40 mouse cellular contexts compared by ENCODE assay signal in genomic region chr4:134302084-134302483, GRCm38 (mm10). TPM values are rescaled to one million over a fixed set of nuclear protein-coding genes. Genes with fewer than 3 reads are reported as not detected.
DNase-seq lines count a peak whose midpoint lies in the region; ATAC-seq lines count a peak whose summit lies in the region.
"Had no signal": no experiment of that assay in that cellular context is flagged by ENCODE, and none has a peak within 500 bp of the region (broad histone marks: within the 10 kb centered on the region; RNA-seq: fewer than 3 reads in every experiment).

No protein-coding gene starts in this region.

- no peak overlapping the region for H3K4me3 ChIP-seq in embryonic facial prominence, embryonic 15.5 days (replicated peaks)
- no peak overlapping the region for H3K4me3 ChIP-seq in embryonic facial prominence, embryonic 10.5 days
- H3K4me3 ChIP-seq in heart, embryonic 11.5 days (ENCODE audit: low read depth, low read length) = no peak overlapping the region
- no peak overlapping the region for H3K4me3 ChIP-seq in heart, embryonic 16.5 days (ENCODE audit: low read length)
- H3K4me3 ChIP-seq: forebrain, embryonic 12.5 days; layer of hippocampus, adult 2 months; left cerebral cortex, adult 2 months; limb, embryonic 13.5 days; lung, embryonic 15.5 days had no signal

- no peak overlapping the region for H3K9ac ChIP-seq in embryonic facial prominence, embryonic 15.5 days
- H3K9ac ChIP-seq in heart, embryonic 11.5 days (ENCODE audit: low read depth, low read length) = no peak overlapping the region
- H3K9ac ChIP-seq in heart, embryonic 16.5 days (ENCODE audit: low read length) = no peak overlapping the region; the same call in 1 of the 2 replicates
- H3K9ac ChIP-seq: forebrain, embryonic 12.5 days; forebrain, postnatal 0 days; limb, embryonic 13.5 days; lung, embryonic 15.5 days had no signal

- H3K4me1 ChIP-seq in embryonic facial prominence, embryonic 15.5 days = peaks cover 6% of the 10 kb centered on the region
- H3K4me1 ChIP-seq in embryonic facial prominence, embryonic 10.5 days = peaks cover 7% of the 10 kb centered on the region
- peaks cover 20% of the 10 kb centered on the region for H3K4me1 ChIP-seq in heart, embryonic 11.5 days (ENCODE audit: control insufficient read depth, insufficient read depth, low read length)
- peaks cover 42% of the 10 kb centered on the region for H3K4me1 ChIP-seq in heart, embryonic 16.5 days (ENCODE audit: control insufficient read depth, insufficient read depth, low read length)

- 0 out of 2 replicates have a peak, but pooled peaks have one; percentile 43 for ATAC-seq in embryonic facial prominence, embryonic 15.5 days (ENCODE audit: insufficient number of reproducible peaks, low FRiP score, low TSS enrichment, low read depth)
- no peak for ATAC-seq in heart, embryonic 11.5 days (replicated peaks; ENCODE audit: insufficient number of reproducible peaks, low FRiP score, low TSS enrichment)
- ATAC-seq in heart, embryonic 16.5 days (replicated peaks; ENCODE audit: extremely low read depth, insufficient read depth, low FRiP score) = no peak
- ATAC-seq: forebrain, postnatal 0 days; hindbrain, embryonic 16.5 days; midbrain, embryonic 16.5 days had no signal

- WGBS in embryonic facial prominence, embryonic 15.5 days = 70% methylated on average over 5 of the region's 5 CpGs
- WGBS in embryonic facial prominence, embryonic 10.5 days = 81% methylated on average over 5 of the region's 5 CpGs
- WGBS in heart, embryonic 11.5 days (ENCODE audit: insufficient replicate concordance) = 60% methylated on average over 5 of the region's 5 CpGs
- 56% methylated on average over 5 of the region's 5 CpGs for WGBS in heart, embryonic 16.5 days

- no peaks in the 10 kb centered on the region for H3K36me3 ChIP-seq in embryonic facial prominence, embryonic 15.5 days
- no peaks in the 10 kb centered on the region for H3K36me3 ChIP-seq in embryonic facial prominence, embryonic 10.5 days (replicated peaks)
- H3K36me3 ChIP-seq in heart, embryonic 11.5 days (ENCODE audit: control insufficient read depth, insufficient read depth, low read length) = no peaks in the 10 kb centered on the region
- H3K36me3 ChIP-seq in heart, embryonic 16.5 days (ENCODE audit: control insufficient read depth, insufficient read depth) = no peaks in the 10 kb centered on the region
- H3K36me3 ChIP-seq: forebrain, embryonic 12.5 days; limb, embryonic 13.5 days; lung, embryonic 15.5 days had no signal

- H3K9me3 ChIP-seq in embryonic facial prominence, embryonic 15.5 days (replicated peaks) = no peaks in the 10 kb centered on the region
- H3K9me3 ChIP-seq in embryonic facial prominence, embryonic 10.5 days = no peaks in the 10 kb centered on the region
- H3K9me3 ChIP-seq in heart, embryonic 11.5 days (replicated peaks; ENCODE audit: control insufficient read depth, low read length) = no peaks in the 10 kb centered on the region
- no peaks in the 10 kb centered on the region for H3K9me3 ChIP-seq in heart, embryonic 16.5 days (replicated peaks; ENCODE audit: control insufficient read depth, low read length)
- H3K9me3 ChIP-seq: forebrain, embryonic 12.5 days; limb, embryonic 13.5 days; lung, embryonic 15.5 days had no signal

- H3K27ac ChIP-seq in embryonic facial prominence, embryonic 15.5 days (replicated peaks) = no peak overlapping the region
- H3K27ac ChIP-seq in embryonic facial prominence, embryonic 10.5 days (replicated peaks) = no peak overlapping the region
- H3K27ac ChIP-seq in heart, embryonic 11.5 days (ENCODE audit: low read depth, low read length) = peak overlapping the region; percentile 2; the same call in 1 of the 2 replicates
- peak overlapping the region; percentile 72 for H3K27ac ChIP-seq in heart, embryonic 16.5 days (ENCODE audit: low read length)
- H3K27ac ChIP-seq: forebrain, embryonic 12.5 days; layer of hippocampus, adult 2 months; left cerebral cortex, adult 2 months; limb, embryonic 13.5 days; lung, embryonic 15.5 days; stomach, postnatal 0 days had no signal

- intact Hi-C loops in heart, postnatal 25 days (cut with DNase I) = no loop called here

- no peak overlapping the region for H3K4me2 ChIP-seq in embryonic facial prominence, embryonic 15.5 days (replicated peaks)
- H3K4me2 ChIP-seq in heart, embryonic 11.5 days = no peak overlapping the region
- H3K4me2 ChIP-seq in heart, embryonic 16.5 days (ENCODE audit: low read depth, low read length) = no peak overlapping the region
- H3K4me2 ChIP-seq: forebrain, embryonic 12.5 days; limb, embryonic 13.5 days; liver, embryonic 11.5 days; lung, embryonic 15.5 days; midbrain, embryonic 11.5 days had no signal

- H3K27me3 ChIP-seq in embryonic facial prominence, embryonic 15.5 days = no peaks in the 10 kb centered on the region
- H3K27me3 ChIP-seq in embryonic facial prominence, embryonic 10.5 days (replicated peaks; ENCODE audit: low read depth, poor library complexity, severe bottlenecking) = no peaks in the 10 kb centered on the region
- H3K27me3 ChIP-seq in heart, embryonic 11.5 days (ENCODE audit: control insufficient read depth, insufficient read depth, low read length) = no peaks in the 10 kb centered on the region
- H3K27me3 ChIP-seq in heart, embryonic 16.5 days (ENCODE audit: control insufficient read depth, insufficient read depth, low read length) = no peaks in the 10 kb centered on the region
- H3K27me3 ChIP-seq: forebrain, embryonic 12.5 days; limb, embryonic 13.5 days; lung, embryonic 15.5 days had no signal

- no peak for DNase-seq in embryonic facial prominence, embryonic 10.5 days (ENCODE audit: low spot score)
- DNase-seq in heart, postnatal 25 days (ENCODE audit: low spot score) = no peak
- no peak for DNase-seq in heart, adult 8-10 months (ENCODE audit: low spot score)
- no peak for DNase-seq in adrenal gland, postnatal 10 days
- no peak for DNase-seq in yolk sac, embryonic 10.5 days (ENCODE audit: low spot score)
- DNase-seq: adrenal gland, postnatal 36 days; cerebellum, adult 18-20 months; cerebellum, postnatal 10 days; forebrain, postnatal 0 days; kidney, adult 2 months; kidney, postnatal 36 days; right cerebral cortex, adult 18-20 months; thymus, adult 18-20 months; thymus, postnatal 25 days had no signal

RNA-seq across cellular contexts. Expression of gene Trim63, which starts 12.8 kb away (rescaled TPM):
- polyA plus RNA-seq in embryonic facial prominence, embryonic 15.5 days (2015; fragmentation: Nextera tagmentation; extraction: Ambion mirVana) = 6.3 and 9.4 TPM in 2 replicates
- 0.31 and 0.34 TPM in 2 replicates for polyA plus RNA-seq in embryonic facial prominence, embryonic 10.5 days (2016; fragmentation: Nextera tagmentation; extraction: Ambion mirVana)
- 21.6 and 22.1 TPM in 2 replicates for polyA plus RNA-seq in heart, embryonic 11.5 days (2014; fragmentation: Nextera tagmentation; extraction: Ambion mirVana)
- 100 to 1,000 TPM; 215 to 229 TPM for total RNA-seq in heart, postnatal 25 days (2021)
- polyA plus RNA-seq in heart, embryonic 16.5 days (2015; fragmentation: Nextera tagmentation; extraction: Ambion mirVana) = 175 and 177 TPM in 2 replicates
- 100 to 1,000 TPM; 164 to 261 (median 195) TPM for total RNA-seq in heart, adult 8-10 months (2022)
- 1 to 10 TPM; 3.2 to 8.2 TPM for total RNA-seq in adrenal gland, postnatal 10 days (2021)
- total RNA-seq: adrenal gland, postnatal 36 days; common myeloid progenitor, adult 5-6 weeks; layer of hippocampus, adult 2 months; megakaryocyte, adult 5-6 weeks; neutrophil, adult 5-6 weeks had no signal
- polyA plus RNA-seq: intestine, embryonic 14.5 days; midbrain, embryonic 11.5 days had no signal

RNA-seq across cellular contexts. Expression of gene Pdik1l, which starts 14.4 kb away (rescaled TPM):
- 17.6 and 19.5 TPM in 2 replicates for polyA plus RNA-seq in embryonic facial prominence, embryonic 15.5 days (2015; fragmentation: Nextera tagmentation; extraction: Ambion mirVana)
- 19.2 and 24.3 TPM in 2 replicates for polyA plus RNA-seq in embryonic facial prominence, embryonic 10.5 days (2016; fragmentation: Nextera tagmentation; extraction: Ambion mirVana)
- polyA plus RNA-seq in heart, embryonic 11.5 days (2014; fragmentation: Nextera tagmentation; extraction: Ambion mirVana) = 13.7 and 16.3 TPM in 2 replicates
- 1 to 10 TPM; 5.8 to 8.4 TPM for total RNA-seq in heart, postnatal 25 days (2021)
- polyA plus RNA-seq in heart, embryonic 16.5 days (2015; fragmentation: Nextera tagmentation; extraction: Ambion mirVana) = 13.0 and 13.9 TPM in 2 replicates
- 1 to 10 TPM; 6.2 to 7.6 (median 6.7) TPM for total RNA-seq in heart, adult 8-10 months (2022)
- 10 to 100 TPM; 15.8 to 21.3 TPM for total RNA-seq in adrenal gland, postnatal 10 days (2021)

RNA-seq across cellular contexts. Expression of gene Slc30a2, which starts 40.9 kb away (rescaled TPM):
- 1.6 and 2.3 TPM in 2 replicates for polyA plus RNA-seq in embryonic facial prominence, embryonic 15.5 days (2015; fragmentation: Nextera tagmentation; extraction: Ambion mirVana)
- 0.07 TPM in 1 of 2 replicates, not detected in the other for polyA plus RNA-seq in embryonic facial prominence, embryonic 10.5 days (2016; fragmentation: Nextera tagmentation; extraction: Ambion mirVana)
- 0.26 TPM in 1 of 2 replicates, not detected in the other for polyA plus RNA-seq in heart, embryonic 11.5 days (2014; fragmentation: Nextera tagmentation; extraction: Ambion mirVana)
- total RNA-seq in heart, postnatal 25 days (2021) = under 1 TPM; 0.31 to 0.36 TPM
- polyA plus RNA-seq in heart, embryonic 16.5 days (2015; fragmentation: Nextera tagmentation; extraction: Ambion mirVana) = 0.21 and 0.42 TPM in 2 replicates
- under 1 TPM; 0.32 to 0.94 (median 0.55) TPM for total RNA-seq in heart, adult 8-10 months (2022)
- total RNA-seq in adrenal gland, postnatal 10 days (2021) = 10 to 100 TPM; 13.7 to 17.4 TPM
- total RNA-seq: common myeloid progenitor, adult 5-6 weeks; forebrain, postnatal 0 days; layer of hippocampus, adult 2 months; layer of hippocampus, postnatal 14 days; left cerebral cortex, adult 2 months; left cerebral cortex, postnatal 36 days; neutrophil, adult 5-6 weeks had no signal
- polyA plus RNA-seq: forebrain, embryonic 12.5 days; hindbrain, embryonic 11.5 days; liver, embryonic 11.5 days; midbrain, embryonic 11.5 days; neural tube, embryonic 11.5 days had no signal

RNA-seq across cellular contexts. Expression of gene Grrp1, which starts 48.2 kb away (rescaled TPM):
- polyA plus RNA-seq in embryonic facial prominence, embryonic 15.5 days (2015; fragmentation: Nextera tagmentation; extraction: Ambion mirVana) = 6.7 and 6.8 TPM in 2 replicates
- 7.4 and 7.9 TPM in 2 replicates for polyA plus RNA-seq in embryonic facial prominence, embryonic 10.5 days (2016; fragmentation: Nextera tagmentation; extraction: Ambion mirVana)
- polyA plus RNA-seq in heart, embryonic 11.5 days (2014; fragmentation: Nextera tagmentation; extraction: Ambion mirVana) = 3.7 and 4.4 TPM in 2 replicates
- 1 to 10 TPM; 6.0 to 7.6 TPM for total RNA-seq in heart, postnatal 25 days (2021)
- 5.8 and 6.3 TPM in 2 replicates for polyA plus RNA-seq in heart, embryonic 16.5 days (2015; fragmentation: Nextera tagmentation; extraction: Ambion mirVana)
- 1 to 10 TPM; 6.1 to 8.0 (median 7.3) TPM for total RNA-seq in heart, adult 8-10 months (2022)
- 10 to 100 TPM; 12.3 to 21.7 TPM for total RNA-seq in adrenal gland, postnatal 10 days (2021)
- total RNA-seq: common myeloid progenitor, adult 5-6 weeks; megakaryocyte, adult 5-6 weeks; neutrophil, adult 5-6 weeks had no signal

RNA-seq across cellular contexts. Expression of gene Gm30191, which starts 55.3 kb away (rescaled TPM):
- not detected in 2 replicates for polyA plus RNA-seq in embryonic facial prominence, embryonic 15.5 days (2015; fragmentation: Nextera tagmentation; extraction: Ambion mirVana)
- not detected in 2 replicates for polyA plus RNA-seq in embryonic facial prominence, embryonic 10.5 days (2016; fragmentation: Nextera tagmentation; extraction: Ambion mirVana)
- not detected in 2 replicates for polyA plus RNA-seq in heart, embryonic 11.5 days (2014; fragmentation: Nextera tagmentation; extraction: Ambion mirVana)
- not detected for total RNA-seq in heart, postnatal 25 days (2021)
- not detected in 2 replicates for polyA plus RNA-seq in heart, embryonic 16.5 days (2015; fragmentation: Nextera tagmentation; extraction: Ambion mirVana)
- total RNA-seq in heart, adult 8-10 months (2022) = not detected
- not detected for total RNA-seq in adrenal gland, postnatal 10 days (2021)
- total RNA-seq: adrenal gland, adult 18-20 months; adrenal gland, postnatal 36 days; common myeloid progenitor, adult 5-6 weeks; forebrain, postnatal 0 days; gastrocnemius, postnatal 4 days; layer of hippocampus, adult 2 months; layer of hippocampus, postnatal 14 days; left cerebral cortex, adult 2 months; left cerebral cortex, postnatal 36 days; megakaryocyte, adult 5-6 weeks; neutrophil, adult 5-6 weeks had no signal
- polyA plus RNA-seq: forebrain, embryonic 12.5 days; intestine, embryonic 14.5 days; kidney, embryonic 16.5 days; limb, embryonic 13.5 days; liver, embryonic 11.5 days; liver, embryonic 16.5 days; lung, embryonic 15.5 days; midbrain, embryonic 16.5 days; neural tube, embryonic 11.5 days; spleen, adult 2 months; stomach, postnatal 0 days had no signal

Comparison
In these comparisons a context has a peak if more than half of its experiments do, and no peak if none do; other contexts are left out.
1. H3K27ac ChIP-seq: peak in heart, embryonic 11.5 days (single experiment) and heart, embryonic 16.5 days (single experiment); none in embryonic facial prominence, embryonic 15.5 days (single experiment) and embryonic facial prominence, embryonic 10.5 days (single experiment).